Mouse (Mus musculus): ENCODE results near the gene Olfr1312.
"Not testable (repeated sequence)": the region's sequence is repeated elsewhere in the genome, so short reads cannot be mapped to it uniquely, and the experiment has no call there.

The Olfr1312 gene

GRCm38 (mm10) chr2:112050138-112050537 lies at the start of gene Olfr1312:
Gene Olfr1312 (minus strand): TSS chr2:112050238.
- in situ Hi-C loops (cut with MboI, MseI), result no loop called here

- in situ Hi-C loops (cut with MboI, MseI), result no loop called here
These were observed 46.6 kb upstream of the Olfr1312 start, which contains the start of gene Olfr1314 for GRCm38 (mm10) chr2:112096681-112097080. Gene Olfr1314 (minus strand): TSS chr2:112096781.

GRCm38 (mm10) chr2:112077743-112078142 lies 27.7 kb upstream of the Olfr1312 start, which contains the start of gene Olfr1313:
Gene Olfr1313 (minus strand): TSS chr2:112077843.
- in situ Hi-C loops (cut with MboI, MseI), result no loop called here

- in situ Hi-C loops (cut with MboI, MseI), result not testable (repeated sequence)
These were observed 23.1 kb downstream of the Olfr1312 start for GRCm38 (mm10) chr2:112026971-112027370.

- in situ Hi-C loops (cut with MboI, MseI), result no loop called here
These were observed 25.7 kb downstream of the Olfr1312 start, which contains the start of gene Olfr1311 for GRCm38 (mm10) chr2:112024312-112024711. Gene Olfr1311 (minus strand): TSS chr2:112024412.

- in situ Hi-C loops (cut with MboI, MseI), result loop anchor here in 1 of 2 experiments (10.0 kb wide), 1 partner anchor 430 kb away; no protein-coding TSS in a partner anchor
These were observed 35.1 kb downstream of the Olfr1312 start for GRCm38 (mm10) chr2:112014900-112015299.

GRCm38 (mm10) chr2:112012608-112013007 lies 37.4 kb downstream of the Olfr1312 start, which contains the start of gene Olfr1310:
Gene Olfr1310 (minus strand): TSS chr2:112012708.
- in situ Hi-C loops (cut with MboI, MseI), result loop anchor here in 1 of 2 experiments (10.0 kb wide), 1 partner anchor 428 kb away; no protein-coding TSS in a partner anchor

GRCm38 (mm10) chr2:111990181-111990580 lies 59.9 kb downstream of the Olfr1312 start, which contains the start of gene Olfr1309:
Gene Olfr1309 (minus strand): TSS chr2:111990281.
- in situ Hi-C loops (cut with MboI, MseI), result no loop called here

All from T-helper 17 cell (primary cell).